In genomic region chr5:129535431-129535830, GRCm38 (mm10) we compare ENCODE assay signal across 26 mouse cellular contexts. TPM values are rescaled to one million over a fixed set of nuclear protein-coding genes. Genes with fewer than 3 reads are reported as not detected.
DNase-seq lines count a peak whose midpoint lies in the region; ATAC-seq and TF ChIP-seq lines count a peak whose summit lies in the region.
"Had no signal": no experiment of that assay in that cellular context is flagged by ENCODE, and none has a peak within 500 bp of the region (broad histone marks: within the 10 kb centered on the region; RNA-seq: fewer than 3 reads in every experiment).

No protein-coding gene starts in this region.

- intact Hi-C loops in heart, adult 2 months (cut with DNase I): no loop called here

- no peak for TF ChIP-seq CTCF in heart, adult 2 months (IDR thresholded peaks at IDR 0.05)
- no peak for TF ChIP-seq CTCF in layer of hippocampus, adult 2 months (conservative IDR thresholded peaks at IDR 0.05)

- TF ChIP-seq POLR2A in heart, adult 2 months (IDR thresholded peaks at IDR 0.05; ENCODE audit: insufficient read depth, low read depth, low read length): no peak

- no peak overlapping the region for H3K9ac ChIP-seq in heart, adult 2 months (ENCODE audit: low read depth, low read length)
- no peak overlapping the region for H3K9ac ChIP-seq in heart, embryonic 15.5 days
- H3K9ac ChIP-seq: embryonic facial prominence, embryonic 13.5 days; forebrain, embryonic 15.5 days; hindbrain, embryonic 12.5 days; limb, embryonic 15.5 days; liver, embryonic 13.5 days had no signal

- peaks cover 11% of the 10 kb centered on the region for H3K4me1 ChIP-seq in heart, adult 2 months (ENCODE audit: control insufficient read depth, insufficient read depth, low read length)
- peaks cover 23% of the 10 kb centered on the region for H3K4me1 ChIP-seq in heart, embryonic 15.5 days (replicated peaks)
- H3K4me1 ChIP-seq: embryonic facial prominence, embryonic 13.5 days; forebrain, embryonic 10.5 days; forebrain, embryonic 15.5 days; hindbrain, embryonic 12.5 days; limb, embryonic 10.5 days; limb, embryonic 15.5 days had no signal

- no peak overlapping the region for H3K4me2 ChIP-seq in heart, embryonic 15.5 days
- H3K4me2 ChIP-seq: embryonic facial prominence, embryonic 13.5 days; forebrain, embryonic 15.5 days; hindbrain, embryonic 12.5 days; limb, embryonic 15.5 days; liver, embryonic 13.5 days had no signal

- no peaks in the 10 kb centered on the region for H3K27me3 ChIP-seq in heart, adult 2 months (ENCODE audit: control insufficient read depth, insufficient read depth, low read length)
- no peaks in the 10 kb centered on the region for H3K27me3 ChIP-seq in heart, embryonic 15.5 days
- H3K27me3 ChIP-seq: embryonic facial prominence, embryonic 13.5 days; forebrain, embryonic 15.5 days; hindbrain, embryonic 12.5 days; limb, embryonic 15.5 days; liver, embryonic 13.5 days had no signal

- WGBS in heart, adult 2 months: 71% methylated on average over 3 of the region's 3 CpGs
- 68% methylated on average over 3 of the region's 3 CpGs for WGBS in heart, embryonic 15.5 days

- no peak for ATAC-seq in heart, embryonic 15.5 days (replicated peaks; ENCODE audit: insufficient number of reproducible peaks, insufficient read depth, low FRiP score, low read depth)
- ATAC-seq: forebrain, embryonic 15.5 days; intestine, postnatal 0 days; lung, postnatal 0 days had no signal

- no peak overlapping the region for H3K4me3 ChIP-seq in heart, adult 2 months
- no peak overlapping the region for H3K4me3 ChIP-seq in layer of hippocampus, adult 2 months
- no peak overlapping the region for H3K4me3 ChIP-seq in heart, embryonic 15.5 days
- H3K4me3 ChIP-seq: embryonic facial prominence, embryonic 13.5 days; forebrain, embryonic 10.5 days; forebrain, embryonic 15.5 days; hindbrain, embryonic 12.5 days; limb, embryonic 10.5 days; limb, embryonic 15.5 days; liver, embryonic 13.5 days had no signal

- H3K79me2 ChIP-seq in heart, adult 2 months (replicated peaks; ENCODE audit: control insufficient read depth, insufficient read depth, low read length): no peaks in the 10 kb centered on the region; the same call in 1 of the 2 replicates

- H3K36me3 ChIP-seq in heart, adult 2 months (ENCODE audit: control insufficient read depth, insufficient read depth, low read length): peaks cover 6% of the 10 kb centered on the region
- H3K36me3 ChIP-seq in heart, embryonic 15.5 days: peaks cover 24% of the 10 kb centered on the region

- DNase-seq in heart, adult 2 months: peak in 1 of 2 experiments; percentile 18
- no peak for DNase-seq in heart, postnatal 4 days
- no peak for DNase-seq in layer of hippocampus, adult 2 months (ENCODE audit: low spot score in 2 of 2)
- DNase-seq in layer of hippocampus, adult 9-11 months: no peak
- no peak for DNase-seq in spleen, adult 12 weeks (ENCODE audit: low spot score)
- DNase-seq in Muller cell, postnatal 12 days (ENCODE audit: inconsistent ontology term): no peak
- DNase-seq: adrenal gland, postnatal 14 days; cerebellum, adult 11 months; cerebellum, adult 9-11 months; liver, embryonic 13.5 days; lung, postnatal 4 days; midbrain, embryonic 14.5 days; retina, postnatal 1 day; right cerebral cortex, postnatal 14 days; spleen, adult 18-20 months; thymus, adult 2 months; thymus, postnatal 36 days had no signal

- H3K9me3 ChIP-seq in heart, embryonic 15.5 days (replicated peaks): no peaks in the 10 kb centered on the region
- H3K9me3 ChIP-seq: embryonic facial prominence, embryonic 13.5 days; forebrain, embryonic 10.5 days; forebrain, embryonic 15.5 days; hindbrain, embryonic 12.5 days; limb, embryonic 10.5 days; limb, embryonic 15.5 days; liver, embryonic 13.5 days had no signal

- peak overlapping the region; percentile 74 for H3K27ac ChIP-seq in heart, adult 2 months
- H3K27ac ChIP-seq in layer of hippocampus, adult 2 months: peak overlapping the region; percentile 97
- H3K27ac ChIP-seq in heart, embryonic 15.5 days: peak overlapping the region; percentile 29
- H3K27ac ChIP-seq: embryonic facial prominence, embryonic 13.5 days; forebrain, embryonic 10.5 days; hindbrain, embryonic 12.5 days; limb, embryonic 10.5 days; limb, embryonic 15.5 days; liver, embryonic 13.5 days had no signal

- TF ChIP-seq EP300 in heart, adult 2 months (IDR thresholded peaks at IDR 0.05; ENCODE audit: insufficient read depth, low read depth, low read length): no peak

RNA-seq across cellular contexts. Expression of gene Sfswap, which starts 34.4 kb away (rescaled TPM):
- 10 to 100 TPM; 24.1 to 25.9 TPM for total RNA-seq in heart, adult 2 months (2021)
- polyA plus RNA-seq in heart, adult 2 months (2012; rRNA removed): 33.1 and 43.2 TPM in 2 replicates
- total RNA-seq in heart, postnatal 4 days (2021): 10 to 100 TPM; 55.4 to 56.2 TPM
- 100 to 1,000 TPM; 129 to 147 TPM for total RNA-seq in layer of hippocampus, adult 2 months (2021)
- 22.9 and 28.0 TPM in 2 replicates for polyA plus RNA-seq in heart, embryonic 15.5 days (2015; fragmentation: Nextera tagmentation; extraction: Ambion mirVana)

RNA-seq across cellular contexts. Expression of gene Mmp17, which starts 48.5 kb away (rescaled TPM):
- total RNA-seq in heart, adult 2 months (2021): 1 to 10 TPM; 1.0 to 1.4 TPM
- polyA plus RNA-seq in heart, adult 2 months (2012; rRNA removed): 1.4 and 1.5 TPM in 2 replicates
- 1 to 10 TPM; 1.0 to 1.5 TPM for total RNA-seq in heart, postnatal 4 days (2021)
- total RNA-seq in layer of hippocampus, adult 2 months (2021): 100 to 1,000 TPM; 126 to 133 TPM
- polyA plus RNA-seq in heart, embryonic 15.5 days (2015; fragmentation: Nextera tagmentation; extraction: Ambion mirVana): 1.3 and 2.0 TPM in 2 replicates

Comparison
In these comparisons a context has a peak if more than half of its experiments do, and no peak if none do; other contexts are left out.
1. H3K27ac ChIP-seq: peak in every context shown above with its lines; median percentile 97 in layer of hippocampus, adult 2 months; 74 in heart, adult 2 months; 29 in heart, embryonic 15.5 days.
2. RNA of gene Mmp17, which starts 48.5 kb away (total RNA-seq): 126 to 133 TPM in layer of hippocampus, adult 2 months; 1.0 to 1.5 TPM in heart, postnatal 4 days and 1.0 to 1.4 TPM in heart, adult 2 months; every median in the first group is over 10 times any median in the second.